20 mouse cellular contexts compared by ENCODE assay signal in genomic region chr7:105577377-105577871, GRCm38 (mm10). TPM values are rescaled to one million over a fixed set of nuclear protein-coding genes. Genes with fewer than 3 reads are reported as not detected.
DNase-seq lines count a peak whose midpoint lies in the region.
"Had no signal": no experiment of that assay in that cellular context is flagged by ENCODE, and none has a peak within 500 bp of the region (broad histone marks: within the 10 kb centered on the region; RNA-seq: fewer than 3 reads in every experiment).

No protein-coding gene starts in this region.

- DNase-seq in cerebellum, adult 11-12 months: peak; percentile 41
- DNase-seq in cerebellum, postnatal 36 days: no peak
- peak; percentile 66 for DNase-seq in heart, adult 11 months
- DNase-seq in heart, postnatal 36 days: no peak
- DNase-seq in brain, adult 2 months (ENCODE audit: low read depth, low spot score): peak; percentile 75
- peak; percentile 36 to 38 for DNase-seq in cerebellum, postnatal 25 days
- no peak for DNase-seq in gastrocnemius, postnatal 10 days
- DNase-seq: adrenal gland, adult 8-10 months; adrenal gland, postnatal 36 days; B cell, adult 2 months; embryo, embryonic 11 days; gastrocnemius, adult 2 months; gastrocnemius, postnatal 36 days; heart, adult 18-20 months; heart, postnatal 10 days; kidney, adult 11 months had no signal

- intact Hi-C loops in heart, postnatal 36 days (cut with DNase I): no loop called here

RNA-seq across cellular contexts. Expression of gene Apbb1, which starts 4.0 kb away (rescaled TPM):
- 100 to 1,000 TPM; 116 TPM for total RNA-seq in heart, postnatal 36 days (2021)
- total RNA-seq in gastrocnemius, postnatal 10 days (2021): 10 to 100 TPM; 10.6 to 13.0 TPM

RNA-seq across cellular contexts. Expression of gene Hpx, which starts 22.5 kb away (rescaled TPM):
- total RNA-seq in heart, postnatal 36 days (2021): not detected
- 1 to 10 TPM in 1 of 2 experiments, not detected in 1; 2.5 TPM for total RNA-seq in gastrocnemius, postnatal 10 days (2021)
- total RNA-seq: common myeloid progenitor, adult 5-6 weeks; G1E; gastrocnemius, adult 2 months; heart, adult 18-20 months; hematopoietic stem cell, adult 5-6 weeks; hindbrain, postnatal 0 days had no signal

RNA-seq across cellular contexts. Expression of gene Smpd1, which starts 23.3 kb away (rescaled TPM):
- 100 to 1,000 TPM; 156 to 163 TPM for total RNA-seq in heart, postnatal 36 days (2021)
- 10 to 100 TPM; 42.9 to 44.0 TPM for total RNA-seq in gastrocnemius, postnatal 10 days (2021)

RNA-seq across cellular contexts. Expression of gene Trim3, which starts 55.9 kb away (rescaled TPM):
- total RNA-seq in heart, postnatal 36 days (2021): 10 to 100 TPM; 22.9 to 23.0 TPM
- 10 to 100 TPM; 18.8 to 29.4 TPM for total RNA-seq in gastrocnemius, postnatal 10 days (2021)

Comparison
In these comparisons a context has a peak if more than half of its experiments do, and no peak if none do; other contexts are left out.
1. DNase-seq: peak in cerebellum, adult 11-12 months (single experiment), heart, adult 11 months (single experiment), brain, adult 2 months (single experiment) and cerebellum, postnatal 25 days (2 of 2); none in cerebellum, postnatal 36 days (0 of 2), heart, postnatal 36 days (0 of 2) and gastrocnemius, postnatal 10 days (single experiment).
2. RNA of gene Apbb1, which starts 4.0 kb away (total RNA-seq): 116 TPM in heart, postnatal 36 days; 10.6 to 13.0 TPM in gastrocnemius, postnatal 10 days; every median in the first group is over 4 times any median in the second.